Mouse (Mus musculus) CH12.LX (cell line): ENCODE measurements at regions not wholly inside any gene's neighbourhood (a gene's known extent, or its start where the extent isn't known, plus 50 kb on each side); places are given as distances from the start of the nearest gene placed in this dataset.

Experiments used
- DNase-seq: peaks from one replicate; pipeline ENCODE4 v3.0.0-alpha.2; 2013; ENCODE audit errors: extremely low read depth
- H3K27ac ChIP-seq: 2 replicates; pipeline ENCODE4 v1.5.1; 2012; ENCODE audit warnings: low read depth, mild to moderate bottlenecking, control low read depth, moderate library complexity; ENCODE audit not compliant: insufficient read depth
- H3K27me3 ChIP-seq: replicated peaks from 2 replicates; pipeline ENCODE3; 2012; ENCODE audit warnings: inconsistent platforms
- H3K36me3 ChIP-seq, 2 experiments: replicated peaks in 1 of 2; 2 replicates each; pipeline versions ENCODE3 to v1.6.1; 2012; ENCODE audit warnings: inconsistent platforms in 1 of 2, low read length in 1 of 2, mild to moderate bottlenecking in 1 of 2, mixed read lengths in 1 of 2, moderate library complexity in 1 of 2; ENCODE audit not compliant: control insufficient read depth in 1 of 2, insufficient read depth in 1 of 2
- H3K4me1 ChIP-seq, 2 experiments: 2 replicates each; pipeline ENCODE4 v1.6.1; 2012; ENCODE audit warnings: inconsistent platforms in 1 of 2, moderate library complexity in 1 of 2; ENCODE audit not compliant: insufficient read depth in 2 of 2, control insufficient read depth in 1 of 2
- H3K4me2 ChIP-seq: 2 replicates; pipeline ENCODE4 v1.6.1; 2012; ENCODE audit warnings: low read depth, mild to moderate bottlenecking, control low read depth; ENCODE audit not compliant: poor library complexity, insufficient read depth, severe bottlenecking
- H3K4me3 ChIP-seq, 3 experiments: fragments of 150-350 bp in 1 of 3; sonication (generic) in 1 of 3; replicated peaks in 1 of 3; 2 replicates each; pipeline versions ENCODE3 to v1.5.1; 2011 to 2012; ENCODE audit warnings: low read depth in 2 of 3, low read length in 2 of 3, mild to moderate bottlenecking in 2 of 3, moderate library complexity in 2 of 3, control low read depth in 1 of 3, improper control_type of control experiment in 1 of 3, inconsistent platforms in 1 of 3, mixed read lengths in 1 of 3; ENCODE audit not compliant: poor library complexity in 1 of 3
- H3K79me2 ChIP-seq: replicated peaks from 2 replicates; pipeline ENCODE4 v1.6.1; 2012; ENCODE audit warnings: mild to moderate bottlenecking, moderate library complexity; ENCODE audit not compliant: control insufficient read depth, poor library complexity, insufficient read depth, severe bottlenecking; ENCODE audit errors: extremely low read depth
- H3K9ac ChIP-seq: 2 replicates; pipeline ENCODE4 v1.6.1; 2012; ENCODE audit warnings: low read depth, mild to moderate bottlenecking, control low read depth, moderate library complexity; ENCODE audit not compliant: insufficient read depth
- H3K9me3 ChIP-seq: replicated peaks from 2 replicates; pipeline ENCODE3; 2012; ENCODE audit warnings: low read length, inconsistent platforms, mixed read lengths
- BHLHE40 ChIP-seq: IDR thresholded peaks from 2 replicates; pipeline ENCODE4 v1.6.1; 2011; ENCODE audit warnings: mild to moderate bottlenecking, low read depth, low read length, improper control_type of control experiment
- CHD1 ChIP-seq: IDR thresholded peaks from 2 replicates; pipeline ENCODE4 v1.6.1; 2012; ENCODE audit warnings: low read depth, low read length, improper control_type of control experiment, inconsistent platforms
- CHD2 ChIP-seq: IDR thresholded peaks from 2 replicates; pipeline ENCODE4 v1.6.1; 2011; ENCODE audit warnings: low read length, improper control_type of control experiment
- CTCF ChIP-seq, 2 experiments: IDR thresholded peaks in 1 of 2; conservative IDR thresholded peaks in 1 of 2; 2 replicates each; pipeline ENCODE4 v1.5.1; 2011 to 2012; ENCODE audit warnings: low read depth in 2 of 2, low read length in 2 of 2, improper control_type of control experiment in 1 of 2, inconsistent platforms in 1 of 2, mild to moderate bottlenecking in 1 of 2, moderate library complexity in 1 of 2
- ELF1 ChIP-seq: IDR thresholded peaks from 2 replicates; pipeline ENCODE4 v1.6.1; 2014; ENCODE audit warnings: low read depth, mild to moderate bottlenecking, inconsistent platforms, low read length, improper control_type of control experiment
- EP300 ChIP-seq: IDR thresholded peaks from 2 replicates; pipeline ENCODE4 v1.6.1; 2011; ENCODE audit warnings: low read length, improper control_type of control experiment
- GABPA ChIP-seq: IDR thresholded peaks from 2 replicates; pipeline ENCODE4 v1.6.1; 2012; ENCODE audit warnings: low read depth, low read length, improper control_type of control experiment, inconsistent platforms; ENCODE audit not compliant: insufficient replicate concordance
- HCFC1 ChIP-seq: IDR thresholded peaks from 2 replicates; pipeline ENCODE4 v1.6.1; 2012; ENCODE audit warnings: low read depth, mild to moderate bottlenecking, inconsistent platforms, low read length, improper control_type of control experiment
- IRF4 ChIP-seq: IDR thresholded peaks from 2 replicates; pipeline ENCODE4 v1.6.1; 2014; ENCODE audit warnings: low read depth, mild to moderate bottlenecking, inconsistent platforms, low read length, improper control_type of control experiment
- KAT2A ChIP-seq: IDR thresholded peaks from 2 replicates; pipeline ENCODE4 v1.6.1; 2012; ENCODE audit warnings: low read length, improper control_type of control experiment, inconsistent platforms; ENCODE audit not compliant: insufficient replicate concordance
- MAX ChIP-seq: IDR thresholded peaks from 2 replicates; pipeline ENCODE4 v1.6.1; 2011; ENCODE audit warnings: low read length, improper control_type of control experiment
- MXI1 ChIP-seq: IDR thresholded peaks from 2 replicates; pipeline ENCODE4 v1.6.1; 2011; ENCODE audit warnings: mild to moderate bottlenecking, low read depth, low read length, improper control_type of control experiment
- NELFE ChIP-seq: IDR thresholded peaks from 2 replicates; pipeline ENCODE4 v1.6.1; 2011; ENCODE audit warnings: low read depth, low read length, improper control_type of control experiment
- NRF1 ChIP-seq: IDR thresholded peaks from 2 replicates; pipeline ENCODE4 v1.6.1; 2014; ENCODE audit warnings: low read depth, mild to moderate bottlenecking, inconsistent platforms, low read length, improper control_type of control experiment, moderate library complexity
- PAX5 ChIP-seq: IDR thresholded peaks from 2 replicates; pipeline ENCODE4 v1.6.1; 2012; ENCODE audit warnings: low read length, inconsistent platforms, mixed read lengths
- POLR2A ChIP-seq: IDR thresholded peaks from 2 replicates; pipeline ENCODE4 v1.6.1; 2011; ENCODE audit warnings: low read depth, mild to moderate bottlenecking, improper control_type of control experiment, low read length
- POLR2AphosphoS2 ChIP-seq: IDR thresholded peaks from 2 replicates; pipeline ENCODE4 v1.6.1; 2011; ENCODE audit warnings: low read depth, low read length, improper control_type of control experiment
- RAD21 ChIP-seq: IDR thresholded peaks from 2 replicates; pipeline ENCODE4 v1.6.1; 2011; ENCODE audit warnings: low read depth, mild to moderate bottlenecking, low read length, improper control_type of control experiment, moderate library complexity
- SMC3 ChIP-seq: IDR thresholded peaks from 2 replicates; pipeline ENCODE4 v1.6.1; 2011; ENCODE audit warnings: low read depth, low read length, improper control_type of control experiment
- TBP ChIP-seq: conservative IDR thresholded peaks from 2 replicates; pipeline ENCODE4 v1.6.1; 2011; ENCODE audit warnings: low read depth, low read length, improper control_type of control experiment
- UBTF ChIP-seq: IDR thresholded peaks from 2 replicates; pipeline ENCODE4 v1.6.1; 2012; ENCODE audit warnings: low read depth, mild to moderate bottlenecking, inconsistent platforms, low read length, improper control_type of control experiment, moderate library complexity
- USF1 ChIP-seq: IDR thresholded peaks from 2 replicates; pipeline ENCODE4 v1.6.1; 2014; ENCODE audit warnings: low read depth, mild to moderate bottlenecking, inconsistent platforms, low read length, improper control_type of control experiment
- USF2 ChIP-seq: conservative IDR thresholded peaks from 2 replicates; pipeline ENCODE4 v1.6.1; 2011; ENCODE audit warnings: low read depth, low read length, improper control_type of control experiment
- ZC3H11A ChIP-seq: IDR thresholded peaks from 2 replicates; pipeline ENCODE4 v1.6.1; 2012; ENCODE audit warnings: low read depth, mild to moderate bottlenecking, inconsistent platforms, low read length, improper control_type of control experiment
- ZKSCAN1 ChIP-seq: IDR thresholded peaks from 2 replicates; pipeline ENCODE4 v1.6.1; 2012; ENCODE audit warnings: low read depth, inconsistent platforms, low read length, improper control_type of control experiment, borderline replicate concordance
- ZMIZ1 ChIP-seq: IDR thresholded peaks from 2 replicates; pipeline ENCODE4 v1.6.1; 2012; ENCODE audit warnings: low read depth, mild to moderate bottlenecking, inconsistent platforms, low read length, improper control_type of control experiment
- ZNF384 ChIP-seq: IDR thresholded peaks from 2 replicates; pipeline ENCODE4 v1.6.1; 2012; ENCODE audit warnings: low read depth, low read length, improper control_type of control experiment, inconsistent platforms
- dilution Hi-C: fragments of 300-500 bp; cut with MboI; formaldehyde crosslinking; loops from 2 replicates; pipeline ENCODE4 v1.14.3; 2020; ENCODE audit warnings: low sequenced_read_pairs; ENCODE audit not compliant: extremely low pct_unique_long_range_greater_than_20kb, extremely low pct_ligation_motif_present
- in situ Hi-C: fragments of 300-500 bp; cut with MboI; formaldehyde crosslinking; loops from 3 replicates; pipeline ENCODE4 v1.14.3; 2019; ENCODE audit warnings: low sequenced_read_pairs, low pct_ligation_motif_present, low pct_unique_long_range_greater_than_20kb, mixed read lengths

DNA sequence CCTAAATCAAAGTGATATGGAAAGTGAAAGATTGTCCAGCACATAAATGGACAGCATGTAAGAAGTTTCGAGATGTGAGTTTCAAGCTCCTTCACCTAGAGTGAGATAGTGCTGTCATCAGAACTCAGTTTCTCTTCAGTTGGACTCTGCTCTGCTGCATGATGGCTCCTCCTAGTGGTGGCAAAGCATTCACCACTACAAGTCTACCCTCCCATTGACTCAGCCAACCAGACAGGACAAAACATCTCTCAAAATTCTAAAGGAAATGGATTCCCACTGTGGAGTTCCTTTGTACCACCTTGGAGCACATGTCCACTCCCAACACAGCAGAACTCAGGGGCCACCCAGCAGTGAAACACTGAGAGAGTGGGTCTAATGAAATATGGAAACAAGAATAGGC lies 367.8 kb upstream of the Ngly1 start:
- TF ChIP-seq RAD21 (peak; percentile 95), CTCF (conservative IDR thresholded peaks at IDR 0.05 in 1 of 2, IDR thresholded peaks at IDR 0.05 in 1 of 2; ENCODE audit: low read depth in 2 of 2, low read length in 2 of 2) (peak; percentile 89 to 93), NELFE (no peak; the same call in 1 of the 2 replicates), ZC3H11A (peak; percentile 58), EP300 (no peak), CHD2 (no peak), ZKSCAN1 (no peak), SMC3 (peak; percentile 94)
- H3K4me1 ChIP-seq = no peaks in the 10 kb centered on the region
- H3K27me3 ChIP-seq = no peaks in the 10 kb centered on the region
- DNase-seq = peak; percentile 72
- no peak overlapping the region for H3K27ac ChIP-seq
- H3K36me3 ChIP-seq = no peaks in the 10 kb centered on the region
- H3K4me2 ChIP-seq = no peak overlapping the region
- H3K9ac ChIP-seq = no peak overlapping the region
- in situ Hi-C loops (loop anchor here (25.0 kb wide), 1 partner anchor 519 kb away; no protein-coding TSS in a partner anchor), dilution Hi-C loops (no loop called here)
- H3K4me3 ChIP-seq = no peak overlapping the region
- H3K79me2 ChIP-seq = no peaks in the 10 kb centered on the region
- H3K9me3 ChIP-seq = no peaks in the 10 kb centered on the region

GRCm38 (mm10) chr14:15884641-15885340 lies 364.3 kb upstream of the Ngly1 start:
- dilution Hi-C loops = no loop called here

GRCm38 (mm10) chr14:15897098-15897497 lies 352.0 kb upstream of the Ngly1 start:
- no peak overlapping the region for H3K27ac ChIP-seq
- dilution Hi-C loops (no loop called here), in situ Hi-C loops (loop anchor here (10.0 to 25.0 kb wide), 2 partner anchors 222 to 535 kb away; no protein-coding TSS in a partner anchor)
- no peaks in the 10 kb centered on the region for H3K27me3 ChIP-seq
- H3K9ac ChIP-seq = no peak overlapping the region
- H3K9me3 ChIP-seq = no peaks in the 10 kb centered on the region
- DNase-seq = no peak
- H3K4me1 ChIP-seq = no peaks in the 10 kb centered on the region
- H3K4me3 ChIP-seq = no peak overlapping the region
- no peaks in the 10 kb centered on the region for H3K36me3 ChIP-seq
- no peak overlapping the region for H3K4me2 ChIP-seq
- H3K79me2 ChIP-seq = no peaks in the 10 kb centered on the region
- no peak for TF ChIP-seq POLR2AphosphoS2
- no peak for TF ChIP-seq MAX
- TF ChIP-seq MXI1 = no peak
- no peak for TF ChIP-seq UBTF
- no peak for TF ChIP-seq BHLHE40
- TF ChIP-seq SMC3 = no peak
- no peak for TF ChIP-seq USF1
- no peak for TF ChIP-seq NRF1
- no peak for TF ChIP-seq POLR2A
- no peak for TF ChIP-seq CTCF (conservative IDR thresholded peaks at IDR 0.05 in 1 of 2, IDR thresholded peaks at IDR 0.05 in 1 of 2; ENCODE audit: low read depth in 2 of 2, low read length in 2 of 2)
- TF ChIP-seq ZC3H11A = no peak
- no peak for TF ChIP-seq IRF4
- no peak for TF ChIP-seq RAD21
- no peak for TF ChIP-seq ELF1
- no peak for TF ChIP-seq HCFC1
- no peak for TF ChIP-seq USF2

More at GRCm38 (mm10) chr14:15884641-15885340, 364.3 kb upstream of the Ngly1 start:
- H3K79me2 ChIP-seq = no peaks in the 10 kb centered on the region
- H3K9me3 ChIP-seq = no peaks in the 10 kb centered on the region
- no peaks in the 10 kb centered on the region for H3K4me1 ChIP-seq
- H3K36me3 ChIP-seq = no peaks in the 10 kb centered on the region
- in situ Hi-C loops = loop anchor here (25.0 kb wide), 1 partner anchor 522 kb away; no protein-coding TSS in a partner anchor
- DNase-seq = no peak
- H3K9ac ChIP-seq = no peak overlapping the region
- H3K27me3 ChIP-seq = no peaks in the 10 kb centered on the region
- no peak overlapping the region for H3K4me2 ChIP-seq
- TF ChIP-seq POLR2AphosphoS2 (no peak), CTCF (conservative IDR thresholded peaks at IDR 0.05 in 1 of 2, IDR thresholded peaks at IDR 0.05 in 1 of 2; ENCODE audit: low read depth in 2 of 2, low read length in 2 of 2) (no peak), KAT2A (no peak), ZMIZ1 (no peak), ZC3H11A (no peak), ZNF384 (no peak), USF1 (no peak), GABPA (no peak), CHD1 (no peak), EP300 (no peak), POLR2A (no peak), NRF1 (no peak), PAX5 (no peak), TBP (no peak)
- H3K27ac ChIP-seq = no peak overlapping the region
- no peak overlapping the region for H3K4me3 ChIP-seq
